Comparison of ENCODE assay signal across 22 mouse cellular contexts in genomic region chr17:34183564-34184219, GRCm38 (mm10).
"Had no signal": no experiment of that assay in that cellular context is flagged by ENCODE, and none has a peak within 500 bp of the region (broad histone marks: within the 10 kb centered on the region; RNA-seq: fewer than 3 reads in every experiment).

No protein-coding gene starts in this region.

- H3K36me3 ChIP-seq: heart, embryonic 12.5 days; hindbrain, embryonic 13.5 days; hindbrain, embryonic 15.5 days; kidney, embryonic 15.5 days; limb, embryonic 10.5 days; limb, embryonic 12.5 days; liver, embryonic 13.5 days had no signal

- H3K9me3 ChIP-seq: hindbrain, embryonic 13.5 days; hindbrain, embryonic 15.5 days; kidney, embryonic 15.5 days; limb, embryonic 10.5 days; limb, embryonic 12.5 days; liver, embryonic 13.5 days had no signal

- DNase-seq: gastrocnemius, postnatal 14 days; gastrocnemius, postnatal 36 days; heart, adult 18-20 months; heart, postnatal 10 days; heart, postnatal 36 days; kidney, adult 11 months; kidney, adult 2 months; kidney, adult 9 months; kidney, postnatal 14 days; kidney, postnatal 36 days; layer of hippocampus, adult 9-11 months; liver; liver, embryonic 13.5 days had no signal

- ATAC-seq: hindbrain, postnatal 0 days; intestine, embryonic 16.5 days had no signal

- H3K4me3 ChIP-seq: heart, embryonic 12.5 days; hindbrain, embryonic 13.5 days; hindbrain, embryonic 15.5 days; kidney, embryonic 15.5 days; left cerebral cortex, adult 2 months; limb, embryonic 10.5 days; limb, embryonic 12.5 days; liver, embryonic 13.5 days had no signal
